Mouse (Mus musculus): ENCODE measurements at regions not wholly inside any gene's neighbourhood (a gene's known extent, or its start where the extent isn't known, plus 50 kb on each side); places are given as distances from the start of the nearest gene placed in this dataset.

GRCm38 (mm10) chr1:99124796-99125195 is 647.8 kb upstream of the Cntnap5b start:
- DNase-seq (ENCODE audit: low spot score in 2 of 2) = peak; percentile 1 to 3

- no peak for DNase-seq (ENCODE audit: low spot score in 2 of 2)
Observed at GRCm38 (mm10) chr1:99134129-99134528, 638.4 kb upstream of the Cntnap5b start.

GRCm38 (mm10) chr1:99137516-99137915 is 635.0 kb upstream of the Cntnap5b start:
- no peak for DNase-seq (ENCODE audit: low spot score in 2 of 2)

GRCm38 (mm10) chr1:99160620-99161019 is 611.9 kb upstream of the Cntnap5b start:
- no peak for DNase-seq (ENCODE audit: low spot score in 2 of 2)

All from layer of hippocampus, adult 8-10 months (tissue).